Comparison of ENCODE assay signal across 17 mouse cellular contexts in genomic region chr1:77617490-77617889, GRCm38 (mm10).
"Had no signal": no experiment of that assay in that cellular context is flagged by ENCODE, and none has a peak within 500 bp of the region (broad histone marks: within the 10 kb centered on the region; RNA-seq: fewer than 3 reads in every experiment).

No protein-coding gene starts in this region.

- H3K9me3 ChIP-seq: intestine, embryonic 15.5 days; liver, embryonic 13.5 days; stomach, embryonic 15.5 days had no signal

- H3K27ac ChIP-seq: intestine, embryonic 15.5 days; left cerebral cortex, adult 2 months; liver, embryonic 13.5 days; stomach, embryonic 15.5 days had no signal

- H3K36me3 ChIP-seq: intestine, embryonic 15.5 days; liver, embryonic 13.5 days; stomach, embryonic 15.5 days had no signal

- H3K4me1 ChIP-seq: intestine, embryonic 15.5 days; liver, embryonic 13.5 days; stomach, embryonic 15.5 days had no signal

- H3K9ac ChIP-seq: intestine, embryonic 15.5 days; liver, embryonic 13.5 days; stomach, embryonic 15.5 days had no signal

- H3K27me3 ChIP-seq: intestine, embryonic 15.5 days; liver, embryonic 13.5 days; stomach, embryonic 15.5 days had no signal

- H3K4me3 ChIP-seq: intestine, embryonic 15.5 days; left cerebral cortex, adult 2 months; liver, embryonic 13.5 days; myocyte; stomach, embryonic 15.5 days had no signal

- ATAC-seq: intestine, embryonic 15.5 days; midbrain, embryonic 16.5 days had no signal

- DNase-seq: kidney, adult 11 months; kidney, postnatal 25 days; layer of hippocampus, postnatal 36 days; liver, embryonic 13.5 days; lung, adult 2 months; lung, postnatal 14 days; lung, postnatal 4 days; retina, postnatal 1 day; right cerebral cortex, postnatal 25 days; spleen, adult 18-20 months; thymus, postnatal 25 days had no signal

- H3K4me2 ChIP-seq: intestine, embryonic 15.5 days; liver, embryonic 13.5 days; midbrain, embryonic 11.5 days; stomach, embryonic 15.5 days had no signal
